Mouse (Mus musculus): ENCODE data around the gene Igf1r. TPM values are rescaled to one million over a fixed set of nuclear protein-coding genes. Genes with fewer than 3 reads are reported as not detected.

The Igf1r gene
- total RNA-seq, 2 experiments from 2014 or later, result 8.0 to 8.3 TPM

- Histone ChIP-seq H3K27ac (peak overlapping the region; percentile 64), H3K4me3 (no peak overlapping the region)
- intact Hi-C loops (cut with DNase I), result no loop called here
- DNase-seq, result no peak
- TF ChIP-seq CTCF (IDR thresholded peaks at IDR 0.05), result no peak
These were observed 199.8 kb downstream of the Igf1r start for GRCm38 (mm10) chr7:68152458-68152857.

DNA sequence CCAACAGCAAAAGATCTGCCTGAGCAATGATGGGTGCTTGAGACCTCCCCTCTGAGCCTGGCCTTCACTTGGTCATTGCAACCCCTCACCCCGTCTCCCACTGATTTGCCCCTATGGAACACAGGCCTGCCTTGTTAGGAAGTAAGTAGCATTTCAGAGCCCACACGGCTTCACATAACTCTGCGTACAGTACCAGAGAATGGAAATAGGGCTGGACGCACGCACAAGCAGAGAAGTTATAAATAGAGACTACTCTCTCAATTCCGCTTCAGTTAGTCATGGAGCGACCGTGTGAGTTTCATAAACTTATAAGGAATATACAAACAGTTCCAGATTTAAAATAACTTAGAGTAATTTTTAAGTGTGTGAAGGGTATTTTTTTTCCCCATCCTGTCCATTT, 200.6 kb downstream of the Igf1r start:
- intact Hi-C loops (cut with DNase I), result no loop called here
- Histone ChIP-seq H3K4me3 (peak overlapping the region; percentile 26), H3K27ac (peak overlapping the region; percentile 73)
- no peak for TF ChIP-seq CTCF (IDR thresholded peaks at IDR 0.05)
- no peak for DNase-seq

- Histone ChIP-seq H3K4me3 (no peak overlapping the region), H3K27ac (peak overlapping the region; percentile 73)
- intact Hi-C loops (cut with DNase I), result no loop called here
- no peak for DNase-seq
- TF ChIP-seq CTCF (IDR thresholded peaks at IDR 0.05), result no peak
These were observed 202.0 kb downstream of the Igf1r start for GRCm38 (mm10) chr7:68154588-68154987.

GRCm38 (mm10) chr7:68160094-68160791, 207.6 kb downstream of the Igf1r start:
- no peak for TF ChIP-seq CTCF (IDR thresholded peaks at IDR 0.05)
- Histone ChIP-seq H3K4me3 (no peak overlapping the region), H3K27ac (no peak overlapping the region)
- no peak for DNase-seq
- intact Hi-C loops (cut with DNase I), result no loop called here

DNA sequence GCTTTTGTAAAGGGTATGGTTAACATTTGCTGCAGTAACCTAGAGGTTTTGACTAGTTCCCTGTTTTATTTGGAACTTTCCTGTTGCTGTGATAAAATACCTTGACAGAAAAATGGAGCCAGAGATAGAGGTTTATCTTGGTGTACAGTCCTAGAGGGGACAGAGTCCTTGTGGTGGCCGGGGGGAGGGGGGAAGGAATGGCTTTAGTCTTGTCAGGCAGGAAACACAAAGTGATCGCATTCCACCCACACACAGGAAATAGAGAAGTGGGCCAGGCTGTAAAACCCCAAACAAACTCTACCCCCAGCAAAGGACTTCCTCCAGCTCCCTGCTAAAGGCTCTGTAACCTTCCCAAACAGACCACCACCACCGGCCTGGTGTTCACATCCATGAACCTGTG, 211.4 kb downstream of the Igf1r start:
- TF ChIP-seq CTCF (IDR thresholded peaks at IDR 0.05), result no peak
- H3K4me3 ChIP-seq, result no peak overlapping the region
- DNase-seq, result no peak
- intact Hi-C loops (cut with DNase I), result no loop called here
- H3K27ac ChIP-seq, result no peak overlapping the region

DNA sequence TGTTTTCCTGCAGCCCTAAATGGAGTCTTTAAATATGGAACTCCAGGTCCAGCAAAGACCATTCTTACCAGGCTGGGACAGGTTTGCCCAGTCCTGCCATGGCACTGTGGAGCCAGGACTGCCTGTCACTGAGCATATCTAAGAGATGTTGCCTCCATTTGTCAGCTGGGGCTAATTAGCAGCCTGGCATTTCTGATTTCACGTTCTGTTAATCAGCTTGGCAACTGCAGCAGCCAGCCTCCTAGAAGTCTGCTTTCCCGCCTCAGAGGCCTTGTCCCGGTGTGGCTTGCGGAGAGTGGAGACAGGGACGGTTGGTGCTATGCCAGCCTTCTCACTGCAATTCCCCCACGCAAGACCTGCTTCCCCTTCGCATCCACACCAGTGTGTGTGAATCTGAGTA, 220.1 kb downstream of the Igf1r start:
- Histone ChIP-seq H3K27ac (no peak overlapping the region), H3K4me3 (no peak overlapping the region)
- TF ChIP-seq CTCF (IDR thresholded peaks at IDR 0.05), result no peak
- intact Hi-C loops (cut with DNase I), result no loop called here
- DNase-seq, result no peak

- intact Hi-C loops (cut with DNase I), result no loop called here
- DNase-seq, result no peak
- no peak overlapping the region for H3K4me3 ChIP-seq
- no peak overlapping the region for H3K27ac ChIP-seq
- peak; percentile 45 for TF ChIP-seq CTCF (IDR thresholded peaks at IDR 0.05)
These were observed 227.0 kb downstream of the Igf1r start for GRCm38 (mm10) chr7:68179672-68180071.

DNA sequence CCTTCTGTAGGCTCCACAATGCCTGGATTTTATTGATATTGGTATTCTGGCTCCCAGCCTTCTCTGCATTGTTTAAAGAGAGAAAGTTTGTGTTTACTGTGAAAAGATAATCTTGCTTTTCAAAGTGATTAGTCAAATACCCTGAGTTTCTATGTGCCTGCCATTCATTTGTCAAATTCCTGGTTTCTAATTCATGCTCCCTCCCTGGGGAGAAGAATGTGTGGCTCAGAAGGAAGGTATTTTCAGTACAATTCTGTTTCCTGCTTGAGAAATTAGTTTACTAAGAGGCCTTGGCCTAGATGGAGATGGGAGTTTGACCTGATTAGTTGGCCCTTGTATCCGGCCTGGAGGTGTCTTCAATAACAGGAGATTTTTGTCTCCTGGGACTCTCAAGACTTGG, 228.5 kb downstream of the Igf1r start:
- intact Hi-C loops (cut with DNase I), result no loop called here
- Histone ChIP-seq H3K27ac (no peak overlapping the region), H3K4me3 (no peak overlapping the region)
- TF ChIP-seq CTCF (IDR thresholded peaks at IDR 0.05), result no peak
- no peak for DNase-seq

GRCm38 (mm10) chr7:68182025-68182424, 229.4 kb downstream of the Igf1r start:
- intact Hi-C loops (cut with DNase I), result no loop called here
- Histone ChIP-seq H3K27ac (no peak overlapping the region), H3K4me3 (no peak overlapping the region)
- no peak for TF ChIP-seq CTCF (IDR thresholded peaks at IDR 0.05)
- no peak for DNase-seq

GRCm38 (mm10) chr7:68182773-68183172, 230.1 kb downstream of the Igf1r start:
- intact Hi-C loops (cut with DNase I), result no loop called here
- no peak overlapping the region for H3K27ac ChIP-seq
- TF ChIP-seq CTCF (IDR thresholded peaks at IDR 0.05), result no peak
- no peak overlapping the region for H3K4me3 ChIP-seq
- no peak for DNase-seq

DNA sequence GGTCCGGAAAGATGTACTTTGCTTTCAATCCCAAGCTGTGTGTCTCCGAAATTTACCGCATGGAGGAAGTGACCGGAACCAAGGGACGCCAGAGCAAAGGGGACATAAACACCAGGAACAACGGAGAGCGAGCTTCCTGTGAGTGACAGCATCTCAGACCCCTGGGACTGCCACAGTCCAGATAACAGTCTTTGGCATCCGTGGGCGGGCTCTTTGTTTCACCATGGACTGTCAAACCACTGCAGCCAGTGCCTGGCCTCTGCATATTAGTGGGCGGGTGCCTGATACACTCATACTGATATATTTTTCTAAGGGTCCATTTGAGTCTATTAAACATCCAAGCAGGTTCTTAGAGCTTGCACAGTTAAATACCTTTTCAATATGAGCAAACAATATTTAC, 230.8 kb downstream of the Igf1r start:
- intact Hi-C loops (cut with DNase I), result no loop called here

DNA sequence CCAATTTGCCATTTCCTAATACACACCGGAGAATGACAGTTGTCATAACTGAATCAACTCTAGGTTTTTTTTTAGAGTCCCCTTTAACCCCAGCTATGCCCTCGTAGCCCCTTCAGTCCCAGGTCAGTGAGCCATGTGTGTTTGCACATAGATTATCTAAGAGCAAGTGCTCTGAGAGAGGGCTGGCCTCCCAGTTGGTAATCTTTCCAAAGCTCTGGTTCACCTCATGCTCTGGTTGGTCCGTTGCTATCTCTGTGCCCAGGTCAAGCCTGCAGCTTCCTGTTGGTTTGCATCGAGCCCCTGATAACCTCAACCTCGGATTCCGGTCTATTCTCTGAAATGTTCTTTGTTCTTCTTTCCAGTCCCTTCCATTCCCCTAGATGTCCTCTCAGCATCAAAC, 236.6 kb downstream of the Igf1r start:
- H3K4me3 ChIP-seq, result no peak overlapping the region
- no peak overlapping the region for H3K27ac ChIP-seq
- no peak for DNase-seq
- TF ChIP-seq CTCF (IDR thresholded peaks at IDR 0.05), result no peak
- intact Hi-C loops (cut with DNase I), result no loop called here

More for the DNA sequence above, 230.8 kb downstream of the Igf1r start:
- no peak overlapping the region for H3K4me3 ChIP-seq
- no peak for DNase-seq
- no peak overlapping the region for H3K27ac ChIP-seq
- TF ChIP-seq CTCF (IDR thresholded peaks at IDR 0.05), result no peak

DNA sequence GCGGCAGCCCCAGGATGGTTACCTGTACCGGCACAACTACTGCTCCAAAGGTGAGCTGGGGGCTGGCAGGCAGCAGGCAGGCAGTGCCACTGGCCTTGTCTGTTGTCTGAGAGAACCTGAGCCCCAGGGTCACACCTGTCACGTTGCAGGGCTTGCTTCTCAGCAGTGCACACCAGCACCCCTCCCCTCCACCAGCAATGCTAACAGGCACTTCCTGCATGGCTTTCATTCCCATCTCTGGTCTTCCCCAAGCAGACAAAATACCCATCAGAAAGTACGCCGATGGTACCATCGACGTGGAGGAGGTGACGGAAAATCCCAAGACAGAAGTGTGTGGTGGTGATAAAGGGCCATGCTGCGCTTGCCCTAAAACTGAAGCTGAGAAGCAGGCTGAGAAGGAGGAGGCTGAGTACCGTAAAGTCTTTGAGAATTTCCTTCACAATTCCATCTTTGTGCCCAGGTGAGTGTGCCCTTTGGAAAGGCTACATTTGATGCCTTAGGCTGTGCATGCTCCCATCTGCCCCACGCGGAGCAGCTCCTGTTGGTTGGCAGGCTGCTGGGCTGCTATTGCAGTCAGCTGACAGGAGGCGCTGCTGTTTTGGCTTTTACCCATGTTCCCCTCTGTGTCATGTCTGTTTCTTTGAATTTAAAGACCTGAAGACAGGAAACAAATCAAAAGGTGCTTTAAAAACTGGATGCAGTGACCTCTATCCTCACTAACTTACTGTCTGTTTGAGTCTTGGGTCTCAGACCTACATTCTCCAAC, 237.2 kb downstream of the Igf1r start:
- DNase-seq, result no peak
- no peak for TF ChIP-seq CTCF (IDR thresholded peaks at IDR 0.05)
- Histone ChIP-seq H3K27ac (no peak overlapping the region), H3K4me3 (no peak overlapping the region)
- intact Hi-C loops (cut with DNase I), result no loop called here

All from gastrocnemius, adult 2 months (tissue).